Mouse (Mus musculus) cortical plate, adult 2 months (tissue): ENCODE measurements around the gene Selenof.

Experiments
- CTCF ChIP-seq: fragments of 200-500 bp; IDR thresholded peaks from 2 replicates; pipeline ENCODE4 v1.5.1; 2011; ENCODE audit warnings: mild to moderate bottlenecking, control low read depth, low read length; ENCODE audit not compliant: insufficient read depth; ENCODE audit errors: extremely low read depth
- POLR2A ChIP-seq: fragments of 200-500 bp; IDR thresholded peaks from 2 replicates; pipeline ENCODE4 v1.6.1; 2011; ENCODE audit warnings: mild to moderate bottlenecking, low read length, control low read depth; ENCODE audit not compliant: insufficient read depth; ENCODE audit errors: extremely low read depth

- TF ChIP-seq CTCF (no peak), POLR2A (no peak)
These were observed 65.1 kb downstream of the Selenof start for GRCm38 (mm10) chr3:144635236-144635635.
